Mouse (Mus musculus) urinary bladder, postnatal 10 days (tissue): ENCODE data around the gene Pld1.

Source experiments
- DNase-seq: peaks from one replicate; pipeline ENCODE4 v3.0.0; 2022; ENCODE audit warnings: low spot score

Pld1 gene

DNA sequence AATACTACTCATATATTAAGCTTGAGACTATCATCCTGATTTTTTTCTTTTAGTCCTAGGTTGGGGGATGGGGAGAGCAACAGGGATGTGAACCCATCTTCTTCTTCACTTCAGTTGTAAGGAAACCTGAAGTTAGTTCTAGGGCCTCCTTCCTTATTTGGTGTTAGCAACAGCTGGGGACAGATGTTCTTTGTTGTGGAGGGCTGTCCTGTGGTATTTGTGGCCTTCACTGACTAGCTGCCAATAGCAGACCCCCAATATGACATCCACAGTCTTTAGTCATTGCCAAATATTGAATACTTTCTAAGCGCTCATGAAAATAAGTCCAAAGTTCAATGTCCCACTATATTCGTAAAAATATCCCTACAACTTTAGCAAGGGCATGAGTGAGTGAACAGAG lies 111.0 kb downstream of the Pld1 start:
- no peak for DNase-seq

DNA sequence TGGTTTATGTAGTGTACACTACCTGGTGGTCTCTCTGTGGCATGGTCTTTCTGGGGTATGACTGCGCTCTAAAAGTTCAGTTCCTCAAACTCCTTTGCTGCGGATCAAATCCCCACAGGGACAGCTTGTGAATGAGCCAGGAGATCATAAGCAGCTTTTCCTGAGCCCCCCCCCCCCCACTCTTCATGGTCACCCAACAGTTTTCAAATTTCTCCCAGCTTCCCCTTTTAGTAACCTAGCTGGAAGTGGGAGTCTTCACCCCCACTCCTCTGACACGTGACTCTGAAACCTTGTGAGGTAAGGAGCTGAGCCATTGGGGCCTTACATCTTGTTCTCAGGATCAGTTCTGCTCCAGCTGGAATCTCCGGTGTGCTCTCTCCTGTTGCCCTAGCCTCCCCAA lies 114.6 kb downstream of the Pld1 start:
- DNase-seq = no peak

DNA sequence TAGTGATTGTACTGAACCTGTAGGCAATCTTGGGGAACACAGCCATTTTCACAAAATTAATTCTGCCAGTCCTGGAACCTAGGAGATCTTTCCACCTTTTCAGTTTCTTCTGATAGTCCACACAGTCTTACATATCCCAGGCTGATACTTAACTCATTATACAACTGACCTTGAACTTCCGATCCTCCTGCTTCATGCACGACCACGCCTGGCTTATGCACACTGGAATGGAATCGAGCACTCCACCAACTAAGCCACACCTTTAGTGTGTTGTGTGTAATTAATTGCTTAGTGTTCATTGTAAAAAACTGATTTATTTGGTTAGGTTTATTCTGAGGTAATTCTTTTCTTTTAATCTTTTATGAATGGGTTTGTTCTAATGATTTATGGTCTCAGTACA lies 122.2 kb downstream of the Pld1 start:
- no peak for DNase-seq

DNA sequence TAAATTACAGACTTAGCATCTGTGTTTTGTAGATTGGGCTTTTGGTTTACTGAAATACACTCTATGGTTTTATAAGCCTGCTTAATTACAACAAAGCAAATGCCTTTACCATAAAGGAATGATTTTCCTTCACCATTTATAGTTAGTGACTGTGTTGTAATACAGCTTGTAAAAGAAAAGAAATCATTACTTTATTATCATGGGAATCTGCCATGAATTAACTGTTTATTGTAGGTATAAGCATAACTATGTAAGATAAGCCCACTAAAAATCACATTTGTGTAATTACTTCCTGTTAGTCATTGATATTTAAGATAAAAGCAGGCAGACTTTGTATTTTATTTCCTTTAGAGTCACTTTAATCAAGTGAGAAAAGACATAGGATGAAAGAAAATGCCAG lies 122.7 kb downstream of the Pld1 start:
- no peak for DNase-seq

DNA sequence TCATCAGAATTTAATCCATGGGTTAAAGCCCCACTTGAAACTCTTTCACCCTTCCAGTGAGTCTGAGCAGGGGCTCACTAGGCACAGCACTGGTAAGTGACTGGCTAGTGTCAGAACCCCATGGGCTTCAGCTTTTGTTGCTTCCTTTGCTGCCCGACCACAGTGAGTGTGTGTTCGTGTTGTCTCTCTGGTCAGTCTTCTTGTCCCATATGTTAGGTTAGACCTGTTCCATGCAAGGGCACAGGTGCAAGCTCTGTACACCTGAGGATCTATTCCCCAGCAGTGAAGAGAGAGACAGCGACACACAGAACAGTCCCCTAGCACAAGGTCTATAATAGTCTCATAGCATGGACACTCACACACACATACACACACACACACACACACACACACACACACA lies 140.7 kb downstream of the Pld1 start:
- no peak for DNase-seq

DNA sequence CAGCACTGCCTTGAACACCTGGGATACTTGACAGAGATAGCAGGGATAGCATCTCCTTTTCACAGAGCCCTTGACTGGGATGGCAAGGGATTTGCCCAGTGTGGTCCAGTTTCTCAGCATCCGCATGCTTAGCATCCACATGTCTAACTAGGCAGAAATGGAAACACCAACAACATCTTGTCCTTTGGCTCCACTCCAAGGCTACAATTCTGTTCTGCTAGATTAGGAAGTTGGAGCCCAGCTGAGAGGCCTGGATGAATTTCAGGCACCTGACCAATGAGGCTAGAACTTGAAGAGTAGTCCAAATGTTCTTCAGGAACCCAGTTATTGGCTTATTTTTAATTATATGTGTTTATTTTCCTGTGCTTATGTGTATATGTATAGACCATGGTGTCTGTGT lies 141.6 kb downstream of the Pld1 start:
- no peak for DNase-seq

DNA sequence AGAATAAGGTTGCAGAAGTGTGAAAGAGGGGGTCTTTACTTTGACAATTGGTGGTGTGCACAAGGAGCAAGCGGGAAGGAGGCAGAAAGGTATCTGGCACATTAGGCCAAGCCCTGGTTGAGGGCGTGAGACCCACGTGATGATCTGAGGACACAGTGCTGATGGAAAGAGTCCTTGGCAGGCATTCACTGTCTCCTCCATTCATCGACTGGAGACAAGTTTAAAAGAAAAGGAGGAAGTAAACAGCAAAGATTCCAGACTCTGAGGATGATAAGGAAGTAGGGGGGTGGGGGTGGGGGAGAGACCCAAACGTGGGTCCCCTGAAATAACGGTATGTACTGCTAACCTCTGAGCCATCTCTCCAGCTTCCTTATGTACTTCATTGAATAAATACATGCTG lies 142.5 kb downstream of the Pld1 start:
- no peak for DNase-seq

DNA sequence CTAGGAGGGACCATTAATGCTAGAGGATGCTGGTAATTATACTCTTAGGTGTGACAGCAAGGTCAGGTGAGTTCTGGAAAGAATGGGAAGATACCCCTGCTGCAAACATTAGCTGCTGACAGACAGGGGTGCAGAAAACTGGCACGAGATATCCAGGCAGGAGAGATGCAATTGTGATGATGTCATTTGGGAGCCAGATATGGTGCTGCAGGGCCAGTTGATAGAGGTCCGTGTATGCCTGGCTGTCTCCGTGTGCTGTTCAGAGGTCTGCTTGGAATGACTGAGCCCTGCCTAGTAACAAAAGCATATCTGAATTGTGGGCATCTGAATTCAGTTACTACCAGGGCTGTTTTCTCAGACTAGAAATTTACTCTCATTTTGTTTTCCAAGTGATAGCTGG lies 144.7 kb downstream of the Pld1 start:
- DNase-seq = no peak

DNA sequence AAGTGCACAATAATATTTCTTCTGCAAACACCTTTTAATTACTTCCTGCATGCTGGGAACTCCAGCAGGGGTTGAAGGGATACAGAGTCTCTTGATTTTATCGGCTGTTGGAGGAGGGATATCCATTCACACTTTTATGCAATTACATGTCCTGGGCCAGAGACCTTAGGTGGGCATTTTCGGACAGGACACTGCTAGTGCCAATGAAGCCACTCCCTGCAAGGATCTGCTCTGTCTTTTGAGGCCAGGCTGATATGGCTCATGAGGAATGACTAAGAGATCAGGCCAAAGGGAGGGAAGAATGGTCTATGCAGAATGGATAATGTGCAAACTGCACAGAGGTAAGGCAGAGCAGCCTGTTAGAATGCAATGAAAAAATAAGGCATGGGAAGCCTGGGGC lies 145.8 kb downstream of the Pld1 start:
- no peak for DNase-seq

DNA sequence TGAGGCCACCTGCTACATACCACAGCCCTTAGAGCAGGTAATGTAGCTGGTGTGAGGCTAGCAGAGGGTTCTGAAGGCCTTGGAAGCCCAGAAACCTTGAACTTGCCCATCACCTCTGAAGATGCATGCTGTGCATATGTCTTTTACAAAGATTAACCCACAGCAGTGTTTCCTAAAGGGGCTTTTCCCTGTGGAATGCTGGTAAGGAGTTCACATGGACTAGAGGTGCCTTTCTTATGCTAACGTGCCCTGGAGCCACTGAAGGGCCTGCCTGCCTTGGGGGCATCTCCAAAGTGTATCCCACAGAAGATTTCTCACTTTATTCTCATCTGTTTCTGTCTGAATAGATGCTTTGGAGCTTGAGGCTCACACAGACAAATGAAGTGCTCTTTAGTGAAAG lies 152.8 kb downstream of the Pld1 start:
- no peak for DNase-seq

DNA sequence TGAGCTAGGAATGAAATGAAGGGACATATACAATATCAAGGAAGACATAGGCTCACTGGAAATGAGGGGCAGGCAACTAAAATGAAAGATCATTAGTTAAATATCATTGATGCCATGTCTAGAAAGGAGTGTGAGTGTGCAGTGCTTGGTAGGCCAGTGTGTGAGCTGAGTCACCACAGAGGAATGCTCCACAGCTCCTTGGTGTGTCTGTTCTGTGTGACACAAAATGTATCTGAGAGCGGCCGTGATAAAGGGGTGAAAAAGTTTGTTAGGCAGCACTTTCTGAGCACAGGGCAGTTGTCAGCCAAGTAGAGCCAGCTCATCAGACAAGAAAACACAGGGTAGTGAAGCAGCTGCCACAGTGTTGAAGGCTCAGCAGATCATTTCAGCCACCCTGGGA lies 153.2 kb downstream of the Pld1 start:
- no peak for DNase-seq

DNA sequence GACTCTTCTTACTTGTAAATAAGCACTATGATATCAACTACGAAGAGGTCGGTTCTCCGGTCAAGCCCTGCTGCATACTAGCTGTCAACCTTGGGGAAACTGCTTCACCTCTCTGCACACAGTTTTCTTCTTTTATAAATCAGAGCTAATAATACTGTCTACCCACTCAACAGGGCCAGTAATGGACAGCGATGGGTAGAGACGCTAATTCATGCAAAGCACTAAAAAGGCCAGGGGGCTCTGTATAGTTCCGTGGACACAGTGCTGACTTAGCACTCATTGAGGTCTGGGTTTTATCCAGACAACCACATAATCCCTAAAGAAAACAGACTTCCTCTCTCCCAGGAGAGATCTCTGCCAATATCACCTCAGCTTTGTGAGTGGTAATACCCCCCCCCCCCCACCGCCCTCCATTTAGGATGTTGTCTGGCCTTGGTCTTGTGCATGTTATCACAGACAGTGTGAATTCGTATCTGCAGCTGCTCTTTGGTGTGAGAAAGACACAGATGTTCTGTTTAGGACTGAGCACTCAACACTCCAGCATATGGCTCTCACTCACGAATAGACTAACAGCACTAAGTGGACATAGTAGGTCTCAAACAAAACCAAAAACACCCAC lies 155.3 kb downstream of the Pld1 start:
- DNase-seq = no peak

DNA sequence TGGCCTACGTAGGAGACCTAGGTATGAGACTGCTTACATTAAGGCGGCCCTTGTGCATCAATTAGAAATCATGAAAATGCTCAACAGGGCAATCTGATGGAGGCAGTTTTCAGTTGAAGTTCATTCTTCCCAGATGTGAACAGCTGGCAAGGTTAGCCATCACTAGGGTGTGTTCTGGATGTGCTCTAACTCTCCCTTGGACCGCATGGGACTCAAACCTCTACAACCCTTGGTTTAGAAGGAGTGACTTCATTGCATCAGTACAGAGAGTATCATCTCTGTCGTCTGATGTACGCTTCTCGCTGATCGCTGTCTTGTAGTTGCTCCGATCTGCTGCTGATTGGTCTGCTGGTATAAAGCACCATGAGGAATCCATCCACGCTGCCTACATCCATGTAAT lies 157.0 kb downstream of the Pld1 start:
- DNase-seq = no peak

DNA sequence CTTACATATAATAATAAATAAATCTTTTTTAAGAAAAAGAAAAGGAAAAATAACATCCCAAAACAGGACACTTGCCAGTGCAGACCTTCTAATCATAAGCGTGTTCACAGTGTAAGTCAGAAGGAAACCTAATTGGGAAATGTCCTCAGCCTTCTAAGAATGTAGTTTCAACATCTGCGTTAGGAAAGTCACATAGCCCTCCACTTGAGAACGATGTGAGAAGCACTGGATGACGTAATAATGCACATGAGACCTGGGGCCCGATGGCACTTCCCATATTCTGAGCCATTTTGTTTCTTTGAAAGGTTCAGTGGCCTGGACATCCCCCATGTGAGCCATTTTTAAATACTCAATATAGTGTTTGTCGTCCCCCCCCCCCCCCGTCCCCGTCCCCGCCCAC lies 160.7 kb downstream of the Pld1 start:
- no peak for DNase-seq

DNA sequence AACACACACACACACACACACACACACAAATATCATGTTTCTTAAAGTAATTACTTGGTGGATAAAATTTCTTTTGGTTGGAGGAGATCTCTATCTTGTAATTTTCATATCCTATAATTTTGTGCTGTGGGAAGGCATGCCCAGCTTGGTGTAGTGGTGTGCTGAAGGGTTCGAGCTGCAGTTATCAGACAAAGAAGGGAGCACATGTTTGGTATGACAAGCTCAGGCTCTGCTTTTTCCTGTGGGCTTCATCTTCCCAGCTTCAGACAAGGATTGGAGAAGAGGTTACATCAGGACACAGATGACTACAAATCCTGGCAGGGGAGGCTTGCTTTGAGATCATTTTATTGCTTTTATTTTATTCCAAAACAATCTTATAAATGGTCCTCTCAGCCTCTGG lies 166.5 kb downstream of the Pld1 start:
- DNase-seq = no peak

DNA sequence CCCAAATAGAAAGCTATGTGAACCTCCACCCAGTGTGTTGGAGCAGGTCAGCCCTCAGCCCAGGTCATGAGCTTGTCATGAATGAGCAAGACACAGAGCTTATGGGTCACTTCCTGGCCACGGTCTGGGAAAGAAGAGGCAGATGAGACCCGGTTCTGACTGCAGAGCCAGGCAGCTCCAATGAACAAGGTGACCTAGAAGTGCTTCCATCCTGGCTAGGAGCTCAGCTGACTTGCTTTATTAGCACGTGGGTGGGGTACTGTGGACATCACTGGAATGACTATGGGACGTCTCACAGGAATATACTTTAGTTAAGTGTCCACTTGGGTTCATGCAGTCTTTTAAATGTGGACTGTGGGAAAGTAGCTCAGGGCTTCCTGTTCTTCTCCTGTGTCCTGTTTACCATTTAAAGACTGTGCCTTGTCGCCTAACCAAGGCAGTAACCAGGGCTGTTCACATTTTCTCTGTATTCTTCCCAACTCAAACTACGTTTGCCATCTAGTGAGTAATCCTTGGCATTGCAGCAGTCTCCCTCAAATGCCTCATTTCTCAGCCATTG lies 169.0 kb downstream of the Pld1 start:
- DNase-seq = no peak

DNA sequence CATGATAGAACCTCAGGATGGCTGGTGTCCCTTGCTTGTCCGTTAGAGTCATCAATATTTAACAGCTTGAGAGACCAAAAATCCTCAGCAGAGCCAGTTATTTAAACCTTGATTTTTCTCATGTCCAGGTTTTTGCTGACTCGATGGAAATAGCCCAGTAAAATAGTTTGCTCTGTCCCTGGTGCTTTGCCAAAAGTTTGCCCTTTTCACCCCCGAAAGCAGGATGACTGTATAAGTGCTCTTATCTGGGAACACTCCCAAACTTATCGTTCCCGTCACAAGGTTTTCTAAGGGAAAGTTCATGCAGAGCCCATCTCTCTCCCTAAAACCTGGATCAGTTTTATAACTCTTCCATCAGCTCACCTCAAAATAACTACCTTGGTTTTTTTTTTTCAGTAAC lies 173.0 kb downstream of the Pld1 start:
- DNase-seq = no peak

DNA sequence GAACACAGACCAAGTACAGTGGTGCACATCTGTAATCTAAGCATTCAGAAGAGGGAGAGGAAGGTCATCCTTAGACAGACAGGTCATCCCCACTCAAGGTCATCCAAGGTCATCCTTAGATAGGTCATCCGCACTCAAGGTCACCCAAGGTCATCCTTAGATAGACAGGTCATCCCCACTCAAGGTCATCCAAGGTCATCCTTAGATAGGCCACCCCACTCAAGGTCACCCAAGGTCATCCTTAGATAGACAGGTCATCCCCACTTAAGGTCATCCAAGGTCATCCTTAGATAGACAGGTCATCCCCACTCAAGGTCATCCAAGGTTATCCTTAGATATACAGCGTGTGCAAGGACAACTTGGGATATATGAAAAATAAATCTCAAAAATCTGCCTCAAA lies 175.4 kb downstream of the Pld1 start:
- no peak for DNase-seq

DNA sequence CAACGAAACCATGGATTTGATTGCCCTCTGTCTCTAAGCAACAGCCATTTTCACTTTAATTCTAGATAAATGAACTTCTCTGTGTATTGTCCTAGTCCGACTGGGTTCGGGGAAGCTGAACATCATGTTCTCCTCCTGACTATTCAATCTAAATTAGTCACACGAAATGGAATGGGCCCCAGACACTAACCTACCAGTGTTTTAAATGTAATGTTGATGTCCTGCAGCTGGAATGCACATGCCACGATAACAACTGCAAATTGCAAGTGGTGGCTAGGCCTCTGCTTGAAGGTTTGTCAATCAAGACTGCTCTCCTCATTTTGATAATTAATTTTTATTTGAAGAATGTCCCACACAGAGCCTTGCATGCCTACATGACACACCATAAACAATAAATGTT lies 203.2 kb downstream of the Pld1 start:
- no peak for DNase-seq

DNA sequence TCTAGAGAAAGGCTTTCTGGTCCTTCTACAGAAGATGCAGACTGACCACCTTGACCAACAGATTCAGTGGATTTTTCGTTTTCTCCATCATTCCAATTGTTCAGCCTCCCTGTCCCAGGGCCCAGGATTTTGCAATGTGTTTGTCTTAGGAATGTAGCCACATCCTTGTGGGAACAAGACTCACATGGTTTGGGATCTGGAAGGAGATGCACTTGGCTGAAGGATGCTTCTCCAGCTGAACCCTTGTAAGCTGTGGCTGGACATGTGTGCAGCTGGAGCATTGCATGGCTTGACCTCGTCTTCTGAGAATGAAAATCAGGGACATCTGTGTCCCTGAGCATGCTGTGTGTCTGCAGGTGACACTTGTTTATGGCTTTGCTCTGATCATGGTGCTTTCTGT lies 203.6 kb downstream of the Pld1 start:
- no peak for DNase-seq

DNA sequence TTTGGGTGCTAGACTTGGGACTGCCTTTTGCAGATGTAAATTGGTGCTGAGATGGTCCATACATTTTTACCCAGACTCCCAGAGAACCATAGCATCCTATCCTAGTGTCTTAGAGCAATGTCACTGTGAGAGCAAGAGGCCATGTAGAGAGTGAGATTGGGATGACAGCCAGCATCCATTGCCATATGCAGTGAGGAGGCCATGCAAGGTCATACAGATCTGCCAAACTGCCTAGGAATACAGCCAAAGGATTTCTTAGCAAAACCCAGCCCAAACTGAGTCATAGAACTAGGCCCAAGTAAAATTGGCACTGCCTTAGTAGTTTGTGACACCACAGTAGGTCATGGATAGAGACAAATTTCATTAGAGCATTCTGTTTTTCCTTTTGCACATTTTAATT lies 206.2 kb downstream of the Pld1 start:
- no peak for DNase-seq

DNA sequence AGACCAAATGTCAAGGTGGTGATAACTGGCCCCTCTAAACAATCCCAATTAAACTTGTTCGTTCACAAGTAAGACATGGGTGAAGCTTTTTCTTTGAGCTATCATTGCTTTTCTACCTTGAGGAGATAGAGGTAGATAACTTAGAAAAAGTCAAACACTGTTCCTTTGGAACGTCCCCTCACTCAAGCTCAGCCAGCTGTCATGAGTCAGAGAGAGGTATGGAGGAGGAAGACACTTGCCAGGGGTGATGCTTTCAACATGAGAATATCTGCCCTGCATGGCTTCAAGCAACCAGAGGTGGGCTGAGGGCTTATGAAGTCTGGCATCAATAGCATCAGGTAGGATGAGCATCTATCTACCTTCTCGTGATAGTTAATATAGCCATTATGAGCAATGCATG lies 207.0 kb downstream of the Pld1 start:
- no peak for DNase-seq

DNA sequence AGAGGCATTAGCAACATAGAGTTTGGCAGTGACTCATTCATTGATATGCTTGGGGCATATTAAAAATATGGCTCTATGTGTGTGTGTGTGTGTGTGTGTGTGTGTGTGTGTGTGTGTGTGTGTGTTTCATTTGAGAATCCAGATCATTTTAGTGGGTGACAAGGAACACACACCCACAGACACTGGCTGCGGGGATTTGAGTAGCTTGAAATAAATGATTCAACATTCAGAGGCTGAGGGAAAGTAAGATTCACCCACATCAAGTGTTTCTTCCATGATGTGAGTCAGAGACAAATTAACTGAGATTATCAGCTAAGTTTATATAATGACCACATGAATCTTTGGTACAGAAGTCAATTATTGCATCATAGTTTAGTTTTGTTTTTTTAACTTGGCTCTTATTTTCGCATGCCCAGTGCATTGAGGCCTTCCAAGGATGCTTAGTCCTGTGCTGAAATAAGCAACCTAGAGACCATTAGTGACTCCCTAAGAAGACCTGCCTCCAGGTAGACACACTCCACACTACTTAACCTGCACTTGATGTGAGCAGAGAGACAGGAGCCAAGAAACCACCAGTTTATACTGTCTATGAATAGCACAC lies 211.3 kb downstream of the Pld1 start:
- DNase-seq = no peak

DNA sequence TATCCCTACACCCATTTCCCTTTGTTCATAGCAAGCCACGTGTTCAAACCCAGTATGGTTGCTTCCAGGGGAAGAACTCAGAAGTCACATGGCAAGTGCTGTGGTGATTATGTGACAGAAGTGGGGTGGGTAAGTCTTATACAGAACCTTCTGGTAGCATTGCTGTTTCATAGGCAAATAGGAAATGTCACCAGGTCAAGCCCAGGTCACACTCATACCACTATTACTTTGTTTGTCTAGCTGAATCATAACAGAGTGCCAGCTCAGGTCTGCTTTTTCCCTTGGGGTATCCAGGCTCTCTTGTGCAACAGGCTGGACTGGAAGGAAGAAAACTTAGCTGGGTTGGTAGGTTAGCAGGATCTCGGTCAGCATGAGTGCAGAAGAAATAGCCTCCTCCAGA lies 219.5 kb downstream of the Pld1 start:
- no peak for DNase-seq
